Mouse (Mus musculus) granulocyte monocyte progenitor cell, adult 5-6 weeks (primary cell): ENCODE measurements around the gene Bnc2. TPM values are rescaled to one million over a fixed set of nuclear protein-coding genes. Genes with fewer than 3 reads are reported as not detected.

Experiments used
- ATAC-seq: replicated peaks from 2 replicates; pipeline ENCODE4 v1.8.0; 2016; ENCODE audit warnings: mild to moderate bottlenecking, moderate TSS enrichment, inconsistent platforms; ENCODE audit not compliant: poor library complexity, severe bottlenecking
- total RNA-seq, 2 experiments: library from RNA; stranded (forward) in 1 of 2; stranded (reverse) in 1 of 2; fragments of 200-712, 200-1000 nt in 1 of 2; fragments of >200 nt in 1 of 2; fragmentation: Nextera tagmentation in 1 of 2; gene quantifications; 2 replicates each; pipeline ENCODE4 v1.2.3; 2014 to 2017

Gene Bnc2
- total RNA-seq, 2 experiments from 2014 or later, result not detected

GRCm38 (mm10) chr4:84634751-84635150 is 40.3 kb downstream of the Bnc2 start:
- no peak for ATAC-seq

- ATAC-seq, result no peak
Observed at GRCm38 (mm10) chr4:84633991-84634390, 41.1 kb downstream of the Bnc2 start.

DNA sequence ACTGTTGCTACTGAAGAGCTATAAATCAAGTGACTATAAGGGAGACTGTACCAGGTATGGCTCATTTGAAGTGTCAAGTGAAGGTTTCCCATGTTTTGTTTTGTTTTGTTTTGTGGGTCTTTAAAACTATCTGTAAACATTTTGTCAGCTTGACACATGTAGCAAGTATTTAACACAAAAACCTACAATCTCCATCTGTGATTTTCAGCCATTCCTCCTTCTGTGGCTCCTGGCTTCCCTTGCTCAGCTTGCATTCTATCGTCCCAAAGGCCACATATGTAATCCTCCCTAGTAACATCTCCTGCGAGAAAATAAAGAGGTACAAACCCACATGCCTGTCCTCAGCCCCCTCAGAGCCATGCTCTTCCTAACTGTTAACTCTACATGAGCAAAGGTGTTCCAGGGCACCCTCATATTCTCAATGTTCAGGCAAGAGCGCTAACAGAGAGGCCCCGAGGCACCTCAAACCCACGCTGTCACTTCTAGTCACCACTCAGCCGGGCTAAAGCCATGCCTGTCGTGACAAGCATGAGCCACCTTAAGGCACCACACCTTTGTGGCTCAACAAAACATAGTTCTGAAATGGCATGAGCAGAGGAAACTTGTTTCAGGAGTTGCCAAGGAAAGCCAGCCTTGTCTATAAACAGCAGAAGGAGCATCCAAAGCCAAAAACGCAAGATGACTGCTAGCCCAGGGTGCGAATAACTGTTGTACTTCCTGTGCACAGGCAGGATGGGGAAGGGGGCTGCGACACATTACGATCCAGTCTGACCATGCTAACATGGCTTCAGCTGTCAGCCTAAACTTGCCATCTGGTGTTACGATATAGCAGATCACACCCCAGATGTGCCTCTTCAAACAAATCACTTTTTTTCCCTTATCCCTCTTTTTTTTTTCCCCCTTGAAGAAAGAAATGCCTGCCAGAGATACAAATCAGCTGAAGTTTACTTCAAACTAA is 42.0 kb downstream of the Bnc2 start:
- ATAC-seq, result no peak

- ATAC-seq, result no peak
Observed at GRCm38 (mm10) chr4:84627616-84628015, 47.5 kb downstream of the Bnc2 start.

DNA sequence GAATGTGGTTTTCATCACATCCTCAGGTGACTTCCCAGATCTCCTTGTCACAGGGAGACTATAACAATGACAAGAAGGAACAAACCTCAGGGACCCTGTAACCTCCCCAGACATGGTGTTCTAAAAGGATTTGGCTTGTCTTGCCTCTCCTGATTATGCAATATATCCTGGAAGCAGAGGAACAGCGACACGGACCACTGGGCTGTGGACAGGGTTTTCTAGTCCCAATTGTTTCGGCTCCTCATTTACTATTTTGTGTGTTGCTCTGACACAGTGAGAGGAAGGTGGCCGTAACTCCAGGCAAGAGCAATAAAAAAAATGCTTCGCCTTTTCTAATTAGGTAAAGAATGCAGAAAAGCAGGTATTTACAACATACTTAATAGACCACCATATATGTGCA is 51.8 kb downstream of the Bnc2 start:
- no peak for ATAC-seq

- ATAC-seq, result no peak
Observed at GRCm38 (mm10) chr4:84621785-84622184, 53.3 kb downstream of the Bnc2 start.

GRCm38 (mm10) chr4:84609861-84610260 is 65.2 kb downstream of the Bnc2 start:
- no peak for ATAC-seq

DNA sequence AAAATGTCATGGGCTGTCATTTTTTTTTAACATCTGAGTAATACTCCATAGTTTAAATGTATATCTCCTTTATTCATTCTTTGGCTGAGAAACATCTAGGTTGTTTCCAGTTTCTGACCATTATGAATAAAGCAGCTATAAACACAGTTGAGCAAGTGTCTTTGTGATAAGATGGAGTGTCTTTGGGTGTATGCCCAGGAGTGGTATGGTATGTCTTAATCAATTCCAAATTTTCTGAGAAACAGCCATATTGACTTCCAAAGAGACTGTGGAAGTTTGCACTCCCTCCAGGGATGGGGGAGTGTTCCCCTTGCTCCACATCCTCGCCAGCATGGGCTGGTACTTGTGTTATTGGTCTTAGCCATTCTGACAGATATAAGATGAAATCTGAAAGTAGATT is 70.6 kb downstream of the Bnc2 start:
- ATAC-seq, result no peak

DNA sequence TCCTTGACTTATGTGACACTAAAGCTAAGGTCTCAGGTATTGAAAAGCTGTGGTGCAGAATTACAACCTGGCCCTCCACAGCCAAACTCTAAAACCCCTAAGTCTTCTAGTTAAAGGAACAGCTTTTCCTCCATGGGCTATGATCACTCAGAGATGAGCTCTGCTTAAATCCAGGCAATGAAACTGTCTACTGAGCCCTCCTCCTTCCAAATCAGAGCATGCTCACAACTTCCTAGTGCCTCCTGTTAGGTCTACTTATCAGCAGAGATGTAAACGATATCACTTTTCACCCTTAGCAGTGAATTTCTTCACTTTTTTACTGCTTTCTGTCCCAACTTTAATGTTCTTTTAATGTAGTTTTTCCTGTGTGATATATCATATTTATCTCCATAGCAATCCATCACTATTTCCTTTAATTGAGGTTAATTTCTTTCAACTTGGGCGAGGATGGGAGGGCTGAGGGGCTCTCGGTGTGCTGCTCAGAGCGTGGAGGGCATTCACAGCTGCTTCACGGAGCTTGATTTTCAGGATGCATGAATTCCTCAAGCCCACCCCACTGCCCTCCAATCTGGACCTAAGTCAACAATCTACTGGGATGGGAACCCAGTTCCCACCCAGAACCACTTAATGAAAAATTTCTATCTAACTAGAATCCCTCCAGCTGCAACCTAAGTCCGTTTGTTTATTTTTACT is 94.7 kb downstream of the Bnc2 start:
- no peak for ATAC-seq

DNA sequence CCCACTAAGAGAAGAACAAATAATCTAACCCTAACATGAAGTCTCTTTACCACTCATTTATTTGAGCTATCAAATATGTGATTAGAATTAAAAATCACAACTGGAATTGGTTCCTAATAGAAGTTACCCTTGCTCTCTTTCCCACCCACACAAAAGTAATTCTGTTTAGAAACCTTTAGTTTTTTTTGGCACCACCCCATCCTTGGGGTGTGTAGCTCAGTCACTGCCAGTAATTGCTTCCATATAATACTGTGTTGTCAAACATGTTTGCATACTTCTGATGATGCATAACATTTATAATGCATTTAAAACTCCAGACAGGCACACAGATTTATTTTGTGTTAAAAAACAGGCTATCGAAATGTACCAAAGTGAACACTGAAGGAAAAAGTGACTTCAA is 96.8 kb downstream of the Bnc2 start:
- no peak for ATAC-seq

- no peak for ATAC-seq
Observed at GRCm38 (mm10) chr4:84566123-84566522, 109.0 kb downstream of the Bnc2 start.

- ATAC-seq, result peak; percentile 98
Observed at GRCm38 (mm10) chr4:84545204-84545871, 129.7 kb downstream of the Bnc2 start.

DNA sequence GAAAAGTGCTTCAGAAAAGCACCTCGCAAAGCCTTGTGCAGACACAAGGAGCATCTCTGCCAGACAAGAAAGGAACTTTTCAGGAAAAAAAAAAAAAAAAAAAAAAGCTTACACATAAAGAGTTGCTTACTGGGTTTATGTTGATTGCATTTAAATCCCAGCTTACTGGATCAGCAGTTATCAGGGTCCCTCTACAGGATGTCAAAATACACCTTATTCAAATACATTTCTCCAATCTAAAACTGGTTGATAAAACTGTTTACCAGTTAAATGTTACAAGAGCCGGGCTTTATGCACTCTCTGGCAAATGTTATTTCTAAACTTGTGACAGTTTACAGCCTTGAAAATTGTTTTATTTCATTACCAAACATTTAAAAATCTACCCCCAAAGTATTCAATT is 130.4 kb downstream of the Bnc2 start:
- ATAC-seq, result no peak

DNA sequence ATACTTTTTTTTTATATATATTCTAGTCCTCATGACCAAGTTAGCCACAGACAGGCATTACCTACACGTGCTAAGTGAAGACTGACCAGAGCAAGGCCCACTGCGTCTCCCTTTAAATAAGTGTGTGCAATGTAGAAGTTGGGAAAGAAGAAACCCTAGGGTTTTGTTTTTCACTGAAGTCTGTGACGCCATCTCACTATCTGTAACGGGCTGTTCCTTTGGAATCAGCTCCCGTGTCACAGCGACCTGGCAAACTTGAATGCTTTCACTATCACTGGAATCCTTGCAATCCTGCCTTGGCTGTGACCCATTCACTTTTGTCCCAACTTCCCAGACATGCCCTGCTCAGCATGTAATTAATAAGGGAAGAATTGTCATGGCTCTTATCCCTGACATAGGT is 134.5 kb downstream of the Bnc2 start:
- ATAC-seq, result no peak

DNA sequence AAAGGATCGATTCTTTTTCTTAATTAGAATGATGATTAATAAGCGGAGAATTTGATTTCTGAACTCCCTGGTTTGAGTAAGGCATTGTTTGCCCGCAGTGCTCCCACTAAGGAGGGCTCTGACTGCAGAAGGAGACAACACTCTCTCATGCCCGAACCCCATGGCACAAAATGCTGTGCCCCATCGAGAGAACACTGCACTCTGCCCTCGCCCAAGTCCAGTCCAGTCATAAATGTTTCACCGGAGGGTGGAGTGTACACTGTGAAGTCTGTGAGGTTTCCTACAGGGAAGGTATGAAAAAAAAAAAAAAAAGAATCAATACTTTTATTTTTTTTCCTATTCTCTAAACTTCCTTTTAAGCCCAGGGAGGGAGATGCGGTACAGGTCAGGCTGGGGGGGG is 135.7 kb downstream of the Bnc2 start:
- no peak for ATAC-seq

- ATAC-seq, result no peak
Observed at GRCm38 (mm10) chr4:84528886-84529789, 145.9 kb downstream of the Bnc2 start.

DNA sequence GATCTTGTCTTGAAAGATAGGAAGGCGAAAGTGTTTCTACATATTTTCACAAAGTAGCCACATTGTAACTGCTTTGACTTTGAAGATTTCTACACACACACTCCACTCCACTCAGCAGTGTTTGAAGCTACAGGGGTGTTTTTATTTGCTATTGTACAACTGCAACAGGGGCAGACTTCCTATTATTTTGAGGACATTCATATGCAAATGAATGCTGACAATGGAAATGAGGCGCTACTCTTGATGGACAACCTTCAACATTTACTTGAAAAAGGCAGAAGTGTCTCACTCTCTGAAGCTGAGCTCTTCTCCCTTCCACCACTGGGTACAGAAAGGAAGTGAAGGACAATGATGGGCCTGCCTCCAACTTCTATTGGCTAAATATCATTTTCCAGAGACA is 146.7 kb downstream of the Bnc2 start:
- no peak for ATAC-seq

DNA sequence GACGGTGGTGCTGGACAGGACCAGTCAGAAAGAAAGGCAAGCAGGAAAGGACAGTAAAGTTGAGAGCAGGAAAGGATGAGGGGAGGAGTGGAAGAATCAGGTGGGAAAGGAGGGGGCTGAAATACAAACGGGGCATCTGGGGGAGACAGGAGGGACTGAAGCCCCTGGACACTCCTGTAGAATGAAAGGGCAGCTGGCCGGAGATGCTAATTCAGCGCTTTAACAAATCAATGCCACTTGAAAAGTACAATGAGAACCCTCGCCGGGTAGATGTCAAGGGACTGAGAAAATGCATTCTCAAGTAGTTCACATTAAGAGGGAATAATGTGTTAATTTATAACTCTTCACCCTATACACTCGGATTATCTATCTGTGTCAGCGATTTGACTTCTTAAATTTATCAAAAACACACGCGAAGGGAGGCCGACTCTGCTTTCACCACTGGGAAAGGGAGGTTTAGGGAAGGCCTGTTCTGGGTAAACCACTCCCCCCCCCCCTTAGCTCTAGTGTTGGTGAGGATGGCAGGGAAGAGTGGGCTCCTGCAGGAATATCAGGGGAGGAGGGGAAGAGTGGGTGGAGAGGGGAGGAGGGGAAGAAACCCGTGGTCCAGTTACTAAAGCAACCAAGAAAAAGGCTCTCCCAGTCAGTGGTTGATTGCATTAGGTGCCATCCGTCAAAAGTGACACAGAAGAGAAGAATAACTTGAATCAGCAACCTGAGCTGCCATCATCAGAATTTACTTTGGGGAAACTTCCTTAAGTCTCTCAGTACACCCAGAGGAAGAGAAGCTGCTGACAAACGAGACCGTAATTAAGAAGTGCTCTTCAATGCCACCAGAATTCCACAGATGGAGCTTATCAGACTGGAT is 147.8 kb downstream of the Bnc2 start:
- ATAC-seq, result no peak

DNA sequence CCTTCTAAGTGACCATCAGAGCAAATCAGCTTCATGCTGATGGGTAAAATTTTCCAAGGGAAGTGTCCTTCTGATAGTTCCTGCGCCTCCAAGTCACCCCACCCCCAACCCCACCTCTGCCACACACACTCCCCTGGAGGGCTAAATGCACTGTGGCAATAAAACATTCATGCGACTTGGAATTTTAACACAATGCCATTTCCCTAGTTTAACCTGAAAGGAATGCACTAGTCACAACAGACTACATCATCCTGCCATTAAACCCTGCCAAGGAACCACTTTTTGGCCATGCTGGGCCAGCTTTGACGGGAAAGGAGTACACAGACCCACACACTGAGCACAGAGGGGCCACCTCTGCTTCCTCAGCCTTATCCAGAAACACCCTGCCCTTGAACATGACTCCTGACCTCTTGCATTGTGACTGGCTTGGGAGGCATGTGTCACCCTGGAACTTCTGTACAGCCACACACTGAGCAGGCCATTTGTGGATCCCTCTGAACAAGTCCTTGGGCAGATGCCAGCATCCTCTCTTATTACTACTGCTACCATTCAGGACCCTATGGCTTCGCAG is 151.3 kb downstream of the Bnc2 start:
- ATAC-seq, result no peak
